Mouse (Mus musculus): ENCODE data around the gene Lck. TPM values are rescaled to one million over a fixed set of nuclear protein-coding genes. Genes with fewer than 3 reads are reported as not detected.

The Lck gene
- polyA plus RNA-seq, 1 experiment from 2014 or later: 7.5 TPM

DNA sequence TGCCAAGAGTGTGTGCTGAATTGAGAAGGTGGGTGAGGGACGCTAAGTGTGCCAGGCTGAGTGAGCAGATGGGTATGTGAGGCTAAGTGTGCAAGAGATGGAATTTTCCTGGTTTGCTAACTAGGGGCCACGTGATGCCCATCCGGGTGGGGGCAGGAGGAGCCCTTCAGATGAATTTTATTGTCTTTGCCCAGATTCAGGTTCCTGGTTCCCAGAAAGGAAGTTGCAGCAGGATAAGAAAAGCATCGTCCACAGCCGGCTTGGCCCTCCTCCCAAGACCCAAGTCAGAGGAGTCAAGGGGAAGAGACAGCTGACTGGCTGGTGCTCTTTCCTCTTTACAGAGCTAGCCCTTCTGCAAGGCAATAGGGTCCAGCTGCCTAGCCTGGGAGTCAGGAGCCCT is 5.0 kb upstream of the Lck start, which contains the start of gene Fam167b:
Fam167b (minus strand) TSS at position 84 of the 400 bp plus-strand sequence.
- Histone ChIP-seq H3K9ac (replicated peaks; ENCODE audit: low read depth, low read length) (no peak within 1 kb of the TSS), H3K4me2 (replicated peaks; ENCODE audit: low read depth, low read length) (no peak within 1 kb of the TSS)
- 84% methylated on average over 5 of the region's 5 CpGs for WGBS

DNA sequence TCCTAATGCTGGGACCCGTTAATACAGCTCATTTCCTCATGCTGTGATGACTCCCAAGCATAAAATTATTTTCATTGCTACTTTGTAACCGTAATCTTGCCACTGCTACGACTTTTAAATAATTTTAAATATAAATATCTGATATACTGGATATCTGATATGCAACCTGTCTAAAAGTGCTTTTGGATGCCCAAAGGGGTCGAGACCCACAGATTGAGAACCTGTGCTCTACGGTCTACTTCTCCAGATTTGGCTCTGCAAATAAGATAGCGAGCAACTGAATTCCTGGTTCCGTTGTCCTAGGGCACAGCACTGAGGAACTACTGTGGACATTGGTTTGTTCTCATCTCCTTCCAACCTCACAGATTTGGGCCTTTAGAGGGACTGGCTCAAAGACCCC is 4.2 kb upstream of the Lck start:
- 77% methylated on average over 7 of the region's 7 CpGs for WGBS
- no peak for ATAC-seq (ENCODE audit: insufficient number of reproducible peaks, insufficient read depth, low FRiP score, low read depth)

More for the DNA sequence above, 5.0 kb upstream of the Lck start, which contains the start of gene Fam167b:
- Histone ChIP-seq H3K9me3 (ENCODE audit: control insufficient read depth, low read depth, low read length) (no peaks in the 10 kb centered on the region), H3K4me3 (ENCODE audit: low read depth, low read length) (no peak within 1 kb of the TSS), H3K4me1 (ENCODE audit: control insufficient read depth, insufficient read depth, low read length) (0 out of 2 replicates have a peak, but pooled peaks cover 6% of the 10 kb centered on the region), H3K27me3 (ENCODE audit: control insufficient read depth, insufficient read depth, low read length) (no peaks in the 10 kb centered on the region), H3K27ac (ENCODE audit: low read length) (no peak within 1 kb of the TSS), H3K36me3 (ENCODE audit: control insufficient read depth, insufficient read depth, low read length) (no peaks in the 10 kb centered on the region)
- no peak for ATAC-seq (ENCODE audit: insufficient number of reproducible peaks, insufficient read depth, low FRiP score, low read depth)

DNA sequence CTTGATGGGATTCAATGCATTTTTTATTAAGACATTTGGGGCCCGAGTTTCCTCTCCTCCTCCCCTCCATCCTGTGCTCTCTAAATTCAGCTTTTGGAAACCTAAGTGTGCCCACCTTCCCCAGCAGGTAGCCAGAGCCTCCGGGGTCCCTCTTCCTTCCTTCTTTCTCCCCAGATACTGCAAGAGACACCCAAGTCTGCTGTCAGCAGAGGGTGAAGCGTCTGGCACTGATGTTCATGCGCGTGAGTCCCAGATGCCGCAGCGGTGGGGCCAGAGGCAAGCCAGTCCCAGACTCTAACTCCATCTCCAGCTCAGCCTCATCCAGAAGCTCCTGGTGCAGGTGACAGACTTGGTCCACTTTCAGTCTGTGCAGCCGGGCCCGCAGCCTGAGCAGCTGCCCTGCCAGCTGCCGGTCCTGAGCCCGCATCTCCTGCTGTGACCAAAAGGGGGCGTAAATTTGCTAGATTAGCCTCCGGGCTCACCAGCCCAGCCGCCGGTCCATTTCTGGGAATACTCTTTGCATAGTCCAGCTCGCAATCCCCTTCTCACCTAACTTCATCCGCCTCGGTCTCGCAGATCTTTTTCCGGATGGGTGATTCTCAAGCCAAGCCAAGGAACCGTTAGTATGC is 3.5 kb upstream of the Lck start:
- no peak overlapping the region for H3K9ac ChIP-seq (replicated peaks; ENCODE audit: low read depth, low read length)
- no peak overlapping the region for H3K4me3 ChIP-seq (ENCODE audit: low read depth, low read length)
- no peaks in the 10 kb centered on the region for H3K27me3 ChIP-seq (ENCODE audit: control insufficient read depth, insufficient read depth, low read length)
- no peak overlapping the region for H3K4me2 ChIP-seq (replicated peaks; ENCODE audit: low read depth, low read length)
- H3K36me3 ChIP-seq (ENCODE audit: control insufficient read depth, insufficient read depth, low read length): no peaks in the 10 kb centered on the region
- H3K27ac ChIP-seq (ENCODE audit: low read length): no peak overlapping the region
- WGBS: 39% methylated on average over 21 of the region's 21 CpGs
- no peaks in the 10 kb centered on the region for H3K9me3 ChIP-seq (ENCODE audit: control insufficient read depth, low read depth, low read length)
- no peak; the same call in 1 of the 2 replicates for ATAC-seq (ENCODE audit: insufficient number of reproducible peaks, insufficient read depth, low FRiP score, low read depth)
- 0 out of 2 replicates have a peak, but pooled peaks cover 6% of the 10 kb centered on the region for H3K4me1 ChIP-seq (ENCODE audit: control insufficient read depth, insufficient read depth, low read length)

More for the DNA sequence above, 4.2 kb upstream of the Lck start:
- Histone ChIP-seq H3K27ac (ENCODE audit: low read length) (no peak overlapping the region), H3K4me2 (replicated peaks; ENCODE audit: low read depth, low read length) (no peak overlapping the region), H3K4me3 (ENCODE audit: low read depth, low read length) (no peak overlapping the region), H3K9ac (replicated peaks; ENCODE audit: low read depth, low read length) (no peak overlapping the region), H3K27me3 (ENCODE audit: control insufficient read depth, insufficient read depth, low read length) (no peaks in the 10 kb centered on the region), H3K4me1 (ENCODE audit: control insufficient read depth, insufficient read depth, low read length) (0 out of 2 replicates have a peak, but pooled peaks cover 6% of the 10 kb centered on the region), H3K36me3 (ENCODE audit: control insufficient read depth, insufficient read depth, low read length) (no peaks in the 10 kb centered on the region), H3K9me3 (ENCODE audit: control insufficient read depth, low read depth, low read length) (no peaks in the 10 kb centered on the region)

DNA sequence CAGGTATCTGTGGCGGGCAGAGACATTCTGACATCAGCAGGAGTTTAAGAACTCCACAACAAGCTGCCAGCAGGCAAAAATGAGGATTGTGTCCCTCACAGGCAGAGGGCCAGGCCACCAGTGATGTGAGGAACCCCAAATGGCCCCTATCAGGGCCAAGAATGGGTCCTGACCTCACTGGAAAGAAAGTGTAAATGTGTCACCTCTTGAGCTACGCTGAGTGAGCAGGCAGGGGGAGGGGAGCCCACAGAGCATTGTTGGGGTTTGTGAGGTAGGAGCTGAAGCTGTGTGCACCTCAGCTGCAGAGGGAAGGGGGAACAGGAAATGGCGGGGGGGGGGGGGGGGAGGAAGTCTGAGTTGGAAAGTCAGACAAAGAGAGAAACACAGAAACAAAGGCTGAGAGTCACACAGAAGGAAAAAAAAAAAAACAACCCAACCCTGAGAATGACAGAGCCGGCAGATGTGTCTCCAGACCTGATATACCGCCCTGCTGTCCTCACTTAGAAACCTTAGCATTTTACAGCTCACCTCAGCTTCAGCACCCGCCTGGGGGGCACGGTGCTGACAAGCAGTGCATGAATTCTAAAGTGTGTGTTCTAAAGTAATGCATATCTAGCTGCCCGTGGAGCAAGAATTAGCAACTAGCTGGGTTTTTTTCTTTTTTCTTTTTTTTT is 1.9 kb upstream of the Lck start:
- Histone ChIP-seq H3K9ac (replicated peaks; ENCODE audit: low read depth, low read length) (no peak overlapping the region), H3K4me3 (ENCODE audit: low read depth, low read length) (no peak overlapping the region), H3K27ac (ENCODE audit: low read length) (no peak overlapping the region), H3K4me2 (replicated peaks; ENCODE audit: low read depth, low read length) (no peak overlapping the region), H3K9me3 (ENCODE audit: control insufficient read depth, low read depth, low read length) (no peaks in the 10 kb centered on the region), H3K36me3 (ENCODE audit: control insufficient read depth, insufficient read depth, low read length) (no peaks in the 10 kb centered on the region), H3K27me3 (ENCODE audit: control insufficient read depth, insufficient read depth, low read length) (no peaks in the 10 kb centered on the region), H3K4me1 (ENCODE audit: control insufficient read depth, insufficient read depth, low read length) (0 out of 2 replicates have a peak, but pooled peaks cover 6% of the 10 kb centered on the region)
- no peak for ATAC-seq (ENCODE audit: insufficient number of reproducible peaks, insufficient read depth, low FRiP score, low read depth)
- 47% methylated on average over 7 of the region's 8 CpGs for WGBS

DNA sequence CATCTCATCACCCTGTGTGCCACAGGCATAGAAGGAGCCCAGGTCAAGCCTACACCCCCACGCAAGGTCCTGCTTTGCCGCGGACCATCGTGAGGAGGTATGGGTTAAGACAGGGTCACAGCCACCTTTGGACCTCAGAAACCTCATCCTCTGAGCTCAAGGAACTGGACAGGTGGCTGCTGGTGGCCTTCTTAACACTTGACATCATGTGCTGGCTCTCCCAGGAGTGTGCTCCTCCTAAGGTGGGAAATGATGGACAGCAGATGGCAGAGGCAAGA is 409 bp downstream of the Lck start:
- no peak overlapping the region for H3K4me3 ChIP-seq (ENCODE audit: low read depth, low read length)
- no peak overlapping the region for H3K27ac ChIP-seq (ENCODE audit: low read length)
- ATAC-seq (ENCODE audit: insufficient number of reproducible peaks, insufficient read depth, low FRiP score, low read depth): no peak
- H3K27me3 ChIP-seq (ENCODE audit: control insufficient read depth, insufficient read depth, low read length): no peaks in the 10 kb centered on the region
- H3K4me2 ChIP-seq (replicated peaks; ENCODE audit: low read depth, low read length): no peak overlapping the region
- H3K9ac ChIP-seq (replicated peaks; ENCODE audit: low read depth, low read length): no peak overlapping the region
- 92% methylated on average over 4 of the region's 4 CpGs for WGBS
- 0 out of 2 replicates have a peak, but pooled peaks cover 6% of the 10 kb centered on the region for H3K4me1 ChIP-seq (ENCODE audit: control insufficient read depth, insufficient read depth, low read length)
- H3K36me3 ChIP-seq (ENCODE audit: control insufficient read depth, insufficient read depth, low read length): no peaks in the 10 kb centered on the region
- no peaks in the 10 kb centered on the region for H3K9me3 ChIP-seq (ENCODE audit: control insufficient read depth, low read depth, low read length)

DNA sequence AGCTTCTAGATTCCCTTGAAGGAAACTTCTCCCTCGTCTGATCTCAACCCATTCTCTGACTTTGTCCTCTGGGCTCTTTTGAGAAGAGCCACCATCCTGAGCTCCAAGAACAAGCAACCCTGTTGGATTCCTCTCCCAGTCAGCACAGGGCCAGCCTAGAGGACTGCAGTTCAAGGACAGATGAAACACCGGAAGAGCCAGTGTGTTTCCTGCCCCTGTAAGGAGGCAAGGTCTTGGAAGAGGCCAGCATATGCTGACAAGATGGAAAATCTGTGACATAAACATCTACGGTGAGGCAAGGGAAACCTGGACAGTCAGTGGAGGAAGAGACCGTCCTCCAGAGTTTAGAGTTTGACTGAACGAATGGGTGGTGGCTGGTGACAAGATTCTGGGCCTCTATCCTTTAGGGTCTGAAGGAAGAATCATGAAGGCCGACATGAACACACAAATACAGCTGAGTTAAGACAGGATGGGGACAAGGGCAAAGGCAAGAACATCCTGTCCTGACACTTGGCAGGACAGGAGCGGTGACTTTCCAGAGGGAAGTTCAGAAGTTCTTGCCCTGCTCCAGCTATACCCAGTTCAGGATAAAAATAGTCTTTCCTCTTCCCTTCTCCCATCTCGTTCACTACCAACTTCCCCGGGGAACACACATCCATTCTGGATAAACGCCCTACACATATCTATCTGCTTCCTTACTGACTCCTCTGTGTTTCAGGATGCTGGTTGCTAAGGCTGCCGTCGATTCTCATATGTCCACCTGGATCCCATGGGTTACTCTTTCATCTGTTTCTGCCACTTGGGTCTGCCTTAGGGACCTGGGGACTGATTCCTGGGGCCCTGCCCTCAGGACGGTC is 977 bp downstream of the Lck start:
- H3K4me2 ChIP-seq (replicated peaks; ENCODE audit: low read depth, low read length): no peak overlapping the region
- no peak for ATAC-seq (ENCODE audit: insufficient number of reproducible peaks, insufficient read depth, low FRiP score, low read depth)
- 78% methylated on average over 13 of the region's 13 CpGs for WGBS
- H3K4me1 ChIP-seq (ENCODE audit: control insufficient read depth, insufficient read depth, low read length): 0 out of 2 replicates have a peak, but pooled peaks cover 6% of the 10 kb centered on the region
- no peak overlapping the region for H3K9ac ChIP-seq (replicated peaks; ENCODE audit: low read depth, low read length)
- no peak overlapping the region for H3K27ac ChIP-seq (ENCODE audit: low read length)
- no peaks in the 10 kb centered on the region for H3K9me3 ChIP-seq (ENCODE audit: control insufficient read depth, low read depth, low read length)
- no peak overlapping the region for H3K4me3 ChIP-seq (ENCODE audit: low read depth, low read length)
- no peaks in the 10 kb centered on the region for H3K36me3 ChIP-seq (ENCODE audit: control insufficient read depth, insufficient read depth, low read length)
- no peaks in the 10 kb centered on the region for H3K27me3 ChIP-seq (ENCODE audit: control insufficient read depth, insufficient read depth, low read length)

DNA sequence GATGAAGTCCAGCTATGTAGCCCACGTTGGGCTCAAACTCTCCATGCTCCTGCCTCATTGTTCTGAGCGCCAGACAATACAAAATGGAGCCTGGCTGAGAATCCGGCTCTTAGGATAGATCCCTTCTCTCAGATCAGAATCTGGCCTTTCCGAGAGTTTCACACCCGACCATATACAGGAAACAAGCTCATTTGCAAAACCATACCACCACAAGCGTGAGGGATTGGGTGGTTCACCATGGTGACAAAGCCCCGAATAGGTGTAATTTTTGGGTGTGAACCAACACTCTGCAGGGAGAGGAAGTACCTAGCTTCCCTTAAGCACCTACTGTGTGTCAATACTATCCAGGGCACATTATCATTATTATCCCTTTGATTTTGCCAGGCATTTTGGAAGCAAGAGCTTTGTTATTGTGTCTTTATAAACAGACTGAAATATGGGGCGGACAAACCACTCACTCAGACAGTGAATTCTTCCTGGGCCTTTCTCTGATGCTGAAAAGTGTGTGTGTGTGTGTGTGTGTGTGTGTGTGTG is 1.8 kb downstream of the Lck start:
- H3K4me1 ChIP-seq (ENCODE audit: control insufficient read depth, insufficient read depth, low read length): 0 out of 2 replicates have a peak, but pooled peaks cover 6% of the 10 kb centered on the region
- no peaks in the 10 kb centered on the region for H3K9me3 ChIP-seq (ENCODE audit: control insufficient read depth, low read depth, low read length)
- no peak overlapping the region for H3K4me2 ChIP-seq (replicated peaks; ENCODE audit: low read depth, low read length)
- H3K27ac ChIP-seq (ENCODE audit: low read length): no peak overlapping the region
- no peaks in the 10 kb centered on the region for H3K36me3 ChIP-seq (ENCODE audit: control insufficient read depth, insufficient read depth, low read length)
- no peaks in the 10 kb centered on the region for H3K27me3 ChIP-seq (ENCODE audit: control insufficient read depth, insufficient read depth, low read length)
- H3K9ac ChIP-seq (replicated peaks; ENCODE audit: low read depth, low read length): no peak overlapping the region
- no peak for ATAC-seq (ENCODE audit: insufficient number of reproducible peaks, insufficient read depth, low FRiP score, low read depth)
- no peak overlapping the region for H3K4me3 ChIP-seq (ENCODE audit: low read depth, low read length)
- 69% methylated on average over 8 of the region's 8 CpGs for WGBS

DNA sequence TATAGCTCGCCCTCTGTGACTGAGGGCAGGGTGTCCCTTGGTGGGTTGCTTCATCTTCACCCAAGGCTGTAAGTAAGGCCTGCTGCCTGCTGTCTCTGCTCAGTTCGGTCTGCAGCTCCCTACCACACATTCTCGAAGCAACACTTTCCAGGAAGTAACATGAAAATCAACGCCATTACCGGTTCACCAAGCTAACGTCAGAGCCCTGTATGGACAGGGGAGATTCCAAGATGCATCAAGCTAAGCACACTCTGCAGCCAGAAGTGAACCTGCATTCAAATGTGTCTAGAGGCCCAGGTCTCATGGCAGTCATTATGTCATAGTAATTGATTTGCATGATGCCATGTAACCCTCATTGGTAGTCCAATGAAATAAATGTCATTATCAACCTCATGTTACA is 3.4 kb downstream of the Lck start:
- H3K4me3 ChIP-seq (ENCODE audit: low read depth, low read length): no peak overlapping the region
- H3K9me3 ChIP-seq (ENCODE audit: control insufficient read depth, low read depth, low read length): no peaks in the 10 kb centered on the region
- H3K27ac ChIP-seq (ENCODE audit: low read length): no peak overlapping the region
- no peak for ATAC-seq (ENCODE audit: insufficient number of reproducible peaks, insufficient read depth, low FRiP score, low read depth)
- no peak overlapping the region for H3K9ac ChIP-seq (replicated peaks; ENCODE audit: low read depth, low read length)
- H3K27me3 ChIP-seq (ENCODE audit: control insufficient read depth, insufficient read depth, low read length): no peaks in the 10 kb centered on the region
- H3K4me1 ChIP-seq (ENCODE audit: control insufficient read depth, insufficient read depth, low read length): 0 out of 2 replicates have a peak, but pooled peaks cover under 1% of the 10 kb centered on the region
- H3K4me2 ChIP-seq (replicated peaks; ENCODE audit: low read depth, low read length): no peak overlapping the region
- no peaks in the 10 kb centered on the region for H3K36me3 ChIP-seq (ENCODE audit: control insufficient read depth, insufficient read depth, low read length)
- WGBS: 84% methylated on average over 6 of the region's 6 CpGs

Measured in stomach, embryonic 14.5 days (tissue).